Mouse (Mus musculus) forebrain, embryonic 12.5 days (tissue): Measurements from ENCODE around the gene Stpg1. TPM values are rescaled to one million over a fixed set of nuclear protein-coding genes. Genes with fewer than 3 reads are reported as not detected.
A peak's percentile ranks its signal among the peaks of the same experiment; 100 is the strongest.

Experiments
- ATAC-seq: fragments of 200-750 bp; cut with Nextera tagmentation; 2 replicates; pipeline ENCODE4 v1.8.0; 2017; ENCODE audit warnings: moderate TSS enrichment; ENCODE audit not compliant: low FRiP score
- H3K27ac ChIP-seq: fragments of 300-500 bp; sonication (generic); 2 replicates; pipeline ENCODE4 v1.5.1; 2016; ENCODE audit warnings: mild to moderate bottlenecking
- H3K27me3 ChIP-seq: fragments of 300-500 bp; sonication (generic); 2 replicates; pipeline ENCODE4 v1.6.1; 2016; ENCODE audit warnings: mild to moderate bottlenecking
- H3K36me3 ChIP-seq: fragments of 300-500 bp; sonication (generic); replicated peaks from 2 replicates; pipeline ENCODE4 v1.6.1; 2016; ENCODE audit warnings: mild to moderate bottlenecking
- H3K4me1 ChIP-seq: fragments of 300-500 bp; sonication (generic); 2 replicates; pipeline ENCODE4 v1.6.1; 2016
- H3K4me2 ChIP-seq: fragments of 300-500 bp; sonication (generic); 2 replicates; pipeline ENCODE4 v1.6.1; 2016; ENCODE audit warnings: mild to moderate bottlenecking, moderate library complexity
- H3K4me3 ChIP-seq: fragments of 300-500 bp; sonication (generic); replicated peaks from 2 replicates; pipeline ENCODE4 v1.5.1; 2016; ENCODE audit warnings: mild to moderate bottlenecking
- H3K9ac ChIP-seq: fragments of 300-500 bp; sonication (generic); 2 replicates; pipeline ENCODE4 v1.6.1; 2016; ENCODE audit warnings: mild to moderate bottlenecking
- H3K9me3 ChIP-seq: fragments of 300-500 bp; sonication (generic); 2 replicates; pipeline ENCODE4 v1.6.1; 2016
- WGBS: fragments of 180-500 bp; shearing (Covaris S2); methylation state at CpG from one replicate; pipeline ENCODE4 v1.1.7; 2016; 5-methylcytosine and 5-hydroxymethylcytosine counted together
- polyA plus RNA-seq: library from polyadenylated mRNA; unstranded; fragments of >200 nt; fragmentation: Nextera tagmentation; extraction: Ambion mirVana; gene quantifications from 2 replicates; pipeline ENCODE4 v1.2.1, GENCODE M21; 2016

The Stpg1 gene
- polyA plus RNA-seq, 1 experiment from 2014 or later = 0.36 TPM

GRCm38 (mm10) chr4:135539056-135539455 lies 44.5 kb downstream of the Stpg1 start:
- 87% methylated on average over 12 of the region's 12 CpGs for WGBS
- no peak overlapping the region for H3K27ac ChIP-seq
- no peaks in the 10 kb centered on the region for H3K4me1 ChIP-seq
- H3K4me3 ChIP-seq = no peak overlapping the region
- no peaks in the 10 kb centered on the region for H3K9me3 ChIP-seq
- ATAC-seq = no peak
- no peak overlapping the region for H3K4me2 ChIP-seq
- no peak overlapping the region for H3K9ac ChIP-seq
- no peaks in the 10 kb centered on the region for H3K27me3 ChIP-seq
- H3K36me3 ChIP-seq = no peaks in the 10 kb centered on the region

DNA sequence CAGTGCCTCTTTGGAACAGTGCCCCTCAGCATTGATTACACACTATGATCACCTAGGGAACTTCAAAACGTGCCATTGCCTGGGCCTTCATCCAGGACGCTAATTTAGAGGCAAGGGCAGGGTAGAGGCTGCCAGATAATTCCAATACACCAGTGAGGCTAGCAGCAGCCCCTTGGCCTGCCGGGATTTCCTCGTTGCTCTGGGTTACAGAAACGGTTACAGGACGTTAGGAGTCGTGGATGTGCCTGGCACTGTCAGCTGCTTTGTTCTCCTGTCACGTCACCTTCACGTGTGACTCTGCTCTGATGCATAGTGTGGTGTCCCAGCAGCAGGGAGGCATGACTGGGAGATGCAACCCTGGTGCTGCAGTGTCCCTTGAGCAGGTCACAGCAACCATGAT lies 45.5 kb downstream of the Stpg1 start:
- Histone ChIP-seq H3K4me1 (peaks cover 4% of the 10 kb centered on the region), H3K4me2 (no peak overlapping the region), H3K36me3 (no peaks in the 10 kb centered on the region), H3K27ac (no peak overlapping the region), H3K9ac (no peak overlapping the region), H3K9me3 (no peaks in the 10 kb centered on the region), H3K27me3 (0 out of 2 replicates have a peak, but pooled peaks cover 3% of the 10 kb centered on the region), H3K4me3 (no peak overlapping the region)
- no peak for ATAC-seq
- WGBS = 75% methylated on average over 9 of the region's 9 CpGs

DNA sequence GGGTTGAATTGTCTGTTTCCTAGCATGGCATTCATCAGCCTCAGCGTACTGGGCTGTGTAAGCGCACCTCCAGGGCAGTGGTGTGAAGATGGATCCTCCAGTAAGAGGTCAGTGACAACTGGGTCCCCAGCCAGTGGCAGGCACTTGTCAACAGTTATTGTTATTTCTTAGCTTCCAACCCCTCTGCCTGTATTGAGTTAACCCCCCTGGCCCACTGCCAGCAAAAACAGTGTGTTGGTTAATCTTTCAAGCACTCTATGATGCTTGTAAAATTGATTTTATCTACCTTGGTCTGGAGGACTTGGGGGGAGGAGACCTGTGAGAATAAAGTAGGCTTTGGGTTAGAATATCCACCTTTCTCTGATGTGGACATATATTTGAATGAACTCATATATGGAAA lies 49.7 kb downstream of the Stpg1 start:
- no peak for ATAC-seq
- H3K36me3 ChIP-seq = no peaks in the 10 kb centered on the region
- H3K9me3 ChIP-seq = no peaks in the 10 kb centered on the region
- H3K27ac ChIP-seq = no peak overlapping the region
- peaks cover 36% of the 10 kb centered on the region for H3K4me1 ChIP-seq
- no peak overlapping the region for H3K4me2 ChIP-seq
- no peak overlapping the region for H3K4me3 ChIP-seq
- H3K9ac ChIP-seq = no peak overlapping the region
- peaks cover 5% of the 10 kb centered on the region; the same call in 1 of the 2 replicates for H3K27me3 ChIP-seq
- 89% methylated on average over 2 of the region's 2 CpGs for WGBS

GRCm38 (mm10) chr4:135545080-135545511 lies 50.5 kb downstream of the Stpg1 start:
- peaks cover 41% of the 10 kb centered on the region for H3K4me1 ChIP-seq
- no peaks in the 10 kb centered on the region for H3K9me3 ChIP-seq
- WGBS = 22% methylated on average over 8 of the region's 8 CpGs
- H3K27ac ChIP-seq = no peak overlapping the region
- H3K4me2 ChIP-seq = 0 out of 2 replicates have a peak overlapping the region, but pooled peaks have one; percentile 13
- ATAC-seq = no peak
- H3K9ac ChIP-seq = no peak overlapping the region
- H3K4me3 ChIP-seq = no peak overlapping the region
- H3K27me3 ChIP-seq = peaks cover 10% of the 10 kb centered on the region; the same call in 1 of the 2 replicates
- H3K36me3 ChIP-seq = no peaks in the 10 kb centered on the region

GRCm38 (mm10) chr4:135546008-135546407 lies 51.4 kb downstream of the Stpg1 start:
- Histone ChIP-seq H3K4me3 (no peak overlapping the region), H3K4me1 (peaks cover 41% of the 10 kb centered on the region), H3K27me3 (peaks cover 17% of the 10 kb centered on the region; the same call in 1 of the 2 replicates), H3K4me2 (no peak overlapping the region), H3K36me3 (no peaks in the 10 kb centered on the region), H3K27ac (no peak overlapping the region), H3K9ac (no peak overlapping the region), H3K9me3 (no peaks in the 10 kb centered on the region)
- ATAC-seq = no peak
- 87% methylated on average over 7 of the region's 7 CpGs for WGBS

DNA sequence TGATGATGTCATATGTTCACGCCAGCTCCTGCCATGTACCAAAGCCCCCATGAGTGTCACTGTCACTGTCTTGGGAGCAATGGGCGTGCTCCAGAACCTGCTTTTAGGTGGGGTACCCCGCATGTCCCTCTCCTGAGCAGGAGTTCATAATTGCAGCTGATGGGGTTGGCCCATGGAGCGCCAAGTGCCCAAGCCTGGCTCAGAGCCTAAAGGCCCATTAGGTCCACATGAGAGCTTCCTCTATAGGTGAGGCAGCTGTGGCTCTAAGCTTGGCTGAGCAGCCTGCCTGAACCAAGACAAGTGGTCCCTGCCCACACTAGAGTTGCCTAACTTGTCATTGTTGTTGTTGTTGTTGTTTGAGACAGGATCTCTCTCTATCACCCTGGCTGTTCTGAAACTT lies 52.2 kb downstream of the Stpg1 start:
- Histone ChIP-seq H3K4me3 (no peak overlapping the region), H3K9ac (no peak overlapping the region), H3K9me3 (no peaks in the 10 kb centered on the region), H3K4me1 (peaks cover 45% of the 10 kb centered on the region), H3K4me2 (no peak overlapping the region), H3K27me3 (peaks cover 17% of the 10 kb centered on the region; the same call in 1 of the 2 replicates), H3K36me3 (no peaks in the 10 kb centered on the region), H3K27ac (no peak overlapping the region)
- WGBS = 80% methylated on average over 4 of the region's 4 CpGs
- ATAC-seq = no peak

DNA sequence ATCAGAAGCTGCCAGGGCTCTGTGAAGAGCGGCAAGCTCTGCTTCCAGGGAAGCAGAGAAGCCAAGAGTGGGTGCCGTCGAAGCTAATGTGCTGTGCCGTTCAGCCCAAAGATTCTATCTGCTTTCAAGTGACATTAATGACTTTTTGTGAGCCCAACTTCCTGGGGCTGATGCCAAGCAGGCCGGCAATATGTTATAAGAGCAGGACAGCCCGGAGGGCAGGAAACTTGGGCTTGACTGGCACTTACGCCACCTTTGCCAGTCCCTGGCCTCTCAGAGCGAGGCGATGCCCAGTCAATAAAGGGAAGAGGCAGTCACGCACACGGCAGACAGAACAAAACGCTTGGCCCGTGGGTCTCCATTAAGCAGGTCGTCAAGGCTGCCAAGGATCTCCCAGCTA lies 53.0 kb downstream of the Stpg1 start:
- no peak overlapping the region for H3K27ac ChIP-seq
- peaks cover 53% of the 10 kb centered on the region for H3K4me1 ChIP-seq
- ATAC-seq = no peak
- peaks cover 17% of the 10 kb centered on the region; the same call in 1 of the 2 replicates for H3K27me3 ChIP-seq
- H3K9me3 ChIP-seq = no peaks in the 10 kb centered on the region
- H3K9ac ChIP-seq = 0 out of 2 replicates have a peak overlapping the region, but pooled peaks have one; percentile 12
- no peak overlapping the region for H3K4me2 ChIP-seq
- no peaks in the 10 kb centered on the region for H3K36me3 ChIP-seq
- WGBS = 58% methylated on average over 14 of the region's 14 CpGs
- H3K4me3 ChIP-seq = no peak overlapping the region

DNA sequence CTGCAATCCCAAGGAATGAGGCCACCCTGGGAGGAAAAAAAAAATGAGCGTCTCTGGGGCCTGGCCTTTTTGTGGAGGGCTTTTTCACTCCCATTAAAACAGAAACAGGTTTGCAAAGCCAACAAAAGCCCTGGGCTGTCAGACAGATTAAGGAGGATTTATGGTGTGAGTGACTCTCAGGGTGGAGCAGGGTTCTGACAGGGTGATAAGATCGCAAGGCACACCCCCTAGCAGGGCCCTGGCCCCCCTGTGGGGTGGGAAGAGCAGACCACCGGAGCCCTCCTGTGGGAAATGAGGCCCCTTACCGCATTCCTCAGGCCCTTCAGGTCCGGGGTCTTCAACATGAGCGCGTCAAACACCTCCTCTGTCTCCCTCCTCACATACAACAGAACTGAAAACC lies 53.5 kb downstream of the Stpg1 start:
- no peak overlapping the region for H3K27ac ChIP-seq
- no peak overlapping the region for H3K4me2 ChIP-seq
- no peaks in the 10 kb centered on the region for H3K36me3 ChIP-seq
- H3K9ac ChIP-seq = 0 out of 2 replicates have a peak overlapping the region, but pooled peaks have one; percentile 12
- ATAC-seq = no peak
- peaks cover 17% of the 10 kb centered on the region; the same call in 1 of the 2 replicates for H3K27me3 ChIP-seq
- no peaks in the 10 kb centered on the region for H3K9me3 ChIP-seq
- H3K4me1 ChIP-seq = peaks cover 58% of the 10 kb centered on the region
- WGBS = 10% methylated on average over 7 of the region's 7 CpGs
- no peak overlapping the region for H3K4me3 ChIP-seq

DNA sequence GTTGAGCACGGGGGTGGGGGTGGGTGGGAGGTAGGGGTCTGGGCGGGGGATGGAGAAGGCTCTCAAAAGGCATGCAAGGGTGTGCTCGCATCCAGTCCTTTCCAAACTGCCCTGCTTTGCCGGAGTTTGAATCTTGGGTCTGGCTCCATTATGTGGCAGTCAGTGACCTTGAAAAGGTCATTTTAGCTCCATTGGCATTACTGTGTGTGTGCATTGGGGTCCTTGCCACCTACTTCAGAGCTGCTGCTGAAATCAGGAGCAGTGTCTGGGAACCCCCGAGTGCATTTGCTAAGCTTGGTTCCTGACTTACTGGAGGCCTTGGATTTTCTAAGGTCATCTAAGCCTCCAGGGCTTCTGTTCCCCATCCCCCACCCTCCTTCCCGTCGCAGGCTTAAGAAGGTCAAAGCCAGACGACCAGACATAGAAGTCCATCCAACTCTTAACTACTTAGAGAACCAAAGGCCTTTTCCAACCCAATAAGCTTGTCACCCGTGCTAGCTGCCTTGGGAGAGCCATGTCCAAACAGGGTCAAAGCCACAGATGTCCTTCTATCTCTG lies 54.0 kb downstream of the Stpg1 start:
- Histone ChIP-seq H3K4me1 (peaks cover 63% of the 10 kb centered on the region), H3K27ac (no peak overlapping the region), H3K9me3 (no peaks in the 10 kb centered on the region), H3K36me3 (no peaks in the 10 kb centered on the region), H3K4me3 (no peak overlapping the region), H3K27me3 (peaks cover 17% of the 10 kb centered on the region; the same call in 1 of the 2 replicates), H3K4me2 (no peak overlapping the region), H3K9ac (0 out of 2 replicates have a peak overlapping the region, but pooled peaks have one; percentile 12)
- ATAC-seq = no peak
- 27% methylated on average over 9 of the region's 9 CpGs for WGBS

DNA sequence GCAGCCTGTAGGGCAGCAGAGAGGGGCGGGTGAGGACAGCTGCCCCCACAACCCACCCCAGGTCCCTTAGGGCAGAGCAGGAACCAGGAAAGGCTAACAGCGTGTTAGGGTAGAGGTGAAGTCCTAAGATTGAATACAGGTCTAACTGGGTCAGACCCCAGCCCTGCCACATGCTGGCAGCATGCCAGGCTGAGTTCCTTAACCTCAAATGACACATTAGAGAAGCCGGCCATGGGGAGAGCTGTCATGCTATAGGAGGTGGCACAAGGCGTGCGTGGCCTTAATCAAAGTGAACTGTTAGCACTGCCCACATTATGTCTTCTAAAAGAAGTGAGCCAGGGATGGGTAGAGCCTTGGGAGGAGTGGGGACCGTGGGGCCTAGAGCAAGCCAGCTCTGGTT lies 54.7 kb downstream of the Stpg1 start:
- no peak for ATAC-seq
- H3K27me3 ChIP-seq = peaks cover 17% of the 10 kb centered on the region; the same call in 1 of the 2 replicates
- no peak overlapping the region for H3K9ac ChIP-seq
- H3K9me3 ChIP-seq = no peaks in the 10 kb centered on the region
- H3K4me3 ChIP-seq = no peak overlapping the region
- peaks cover 70% of the 10 kb centered on the region for H3K4me1 ChIP-seq
- no peaks in the 10 kb centered on the region for H3K36me3 ChIP-seq
- 76% methylated on average over 6 of the region's 6 CpGs for WGBS
- H3K4me2 ChIP-seq = no peak overlapping the region
- no peak overlapping the region for H3K27ac ChIP-seq

GRCm38 (mm10) chr4:135563794-135564193 lies 69.2 kb downstream of the Stpg1 start:
- 65% methylated on average over 2 of the region's 2 CpGs for WGBS
- no peak for ATAC-seq
- no peak overlapping the region for H3K4me2 ChIP-seq
- H3K9me3 ChIP-seq = no peaks in the 10 kb centered on the region
- H3K27ac ChIP-seq = no peak overlapping the region
- no peak overlapping the region for H3K4me3 ChIP-seq
- H3K27me3 ChIP-seq = peaks cover 22% of the 10 kb centered on the region
- H3K9ac ChIP-seq = no peak overlapping the region
- peaks cover 25% of the 10 kb centered on the region for H3K4me1 ChIP-seq
- no peaks in the 10 kb centered on the region for H3K36me3 ChIP-seq

DNA sequence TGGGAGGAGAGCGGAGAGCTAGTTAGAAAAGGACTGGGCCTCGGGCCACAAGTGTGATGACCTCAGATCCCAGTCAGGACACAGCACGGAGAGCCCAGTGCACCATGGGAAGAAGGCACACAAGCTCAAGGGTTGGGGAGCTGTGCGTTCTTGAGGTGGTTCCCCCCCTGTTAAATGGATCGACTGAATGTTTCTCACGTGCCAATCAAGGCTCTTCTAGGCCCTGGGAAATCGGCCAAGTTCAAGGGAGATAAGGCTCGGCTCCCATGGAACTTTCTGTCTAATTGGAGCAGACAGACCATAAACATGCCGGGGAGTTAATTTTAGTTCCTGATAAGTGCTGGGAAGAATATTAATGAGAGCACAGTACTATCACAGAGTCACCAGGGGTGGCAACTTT lies 70.8 kb downstream of the Stpg1 start:
- Histone ChIP-seq H3K27ac (no peak overlapping the region), H3K9ac (no peak overlapping the region), H3K4me2 (no peak overlapping the region), H3K4me3 (no peak overlapping the region), H3K36me3 (no peaks in the 10 kb centered on the region), H3K4me1 (peaks cover 40% of the 10 kb centered on the region), H3K27me3 (peaks cover 35% of the 10 kb centered on the region), H3K9me3 (no peaks in the 10 kb centered on the region)
- 51% methylated on average over 9 of the region's 9 CpGs for WGBS
- ATAC-seq = no peak

DNA sequence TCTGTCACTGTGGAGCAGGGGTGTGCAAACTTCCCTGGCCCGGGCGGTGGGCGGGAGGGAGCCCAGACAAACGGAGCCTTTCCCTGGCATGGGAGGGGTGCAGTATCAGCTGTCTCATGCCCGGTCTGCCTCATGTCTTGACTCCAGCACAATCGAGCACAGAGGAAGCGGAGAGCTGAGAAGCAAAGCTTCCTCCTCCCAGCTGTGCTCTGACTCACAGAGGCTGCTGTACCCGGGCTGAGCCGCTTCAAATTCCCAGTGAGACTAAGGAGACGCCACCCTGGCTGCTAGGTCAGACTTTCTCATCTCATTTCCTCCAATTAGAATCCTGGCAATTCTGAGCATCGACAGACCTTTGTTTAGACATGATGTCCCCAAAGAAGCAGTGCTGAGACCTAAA lies 72.5 kb downstream of the Stpg1 start:
- no peak overlapping the region for H3K4me2 ChIP-seq
- peaks cover 51% of the 10 kb centered on the region for H3K27me3 ChIP-seq
- H3K9me3 ChIP-seq = no peaks in the 10 kb centered on the region
- no peak overlapping the region for H3K27ac ChIP-seq
- no peak overlapping the region for H3K4me3 ChIP-seq
- no peak overlapping the region for H3K9ac ChIP-seq
- 47% methylated on average over 11 of the region's 11 CpGs for WGBS
- ATAC-seq = no peak
- no peaks in the 10 kb centered on the region for H3K36me3 ChIP-seq
- H3K4me1 ChIP-seq = peaks cover 55% of the 10 kb centered on the region
